Mouse (Mus musculus) limb, embryonic 13.5 days (tissue): ENCODE results near the gene Olfr126. TPM values are rescaled to one million over a fixed set of nuclear protein-coding genes. Genes with fewer than 3 reads are reported as not detected.

ENCODE experiments used
- ATAC-seq: fragments of 200-750 bp; cut with Nextera tagmentation; 2 replicates; pipeline ENCODE4 v1.8.0; 2017; ENCODE audit warnings: low read depth, moderate number of reproducible peaks, moderate TSS enrichment; ENCODE audit not compliant: low FRiP score
- H3K27ac ChIP-seq: fragments of 300-500 bp; sonication (generic); 2 replicates; pipeline ENCODE4 v1.5.1; 2015; ENCODE audit warnings: inconsistent platforms, mild to moderate bottlenecking, moderate library complexity
- H3K27me3 ChIP-seq: fragments of 300-500 bp; sonication (generic); 2 replicates; pipeline ENCODE4 v1.6.1; 2015; ENCODE audit warnings: mild to moderate bottlenecking, inconsistent platforms
- H3K36me3 ChIP-seq: fragments of 300-500 bp; sonication (generic); 2 replicates; pipeline ENCODE4 v1.6.1; 2015; ENCODE audit warnings: inconsistent platforms, mild to moderate bottlenecking, moderate library complexity
- H3K4me1 ChIP-seq: fragments of 300-500 bp; sonication (generic); 2 replicates; pipeline ENCODE4 v1.6.1; 2015; ENCODE audit warnings: inconsistent platforms
- H3K4me2 ChIP-seq: fragments of 300-500 bp; sonication (generic); replicated peaks from 2 replicates; pipeline ENCODE4 v1.6.1; 2015; ENCODE audit warnings: inconsistent platforms, mild to moderate bottlenecking, moderate library complexity
- H3K4me3 ChIP-seq: fragments of 300-500 bp; sonication (generic); 2 replicates; pipeline ENCODE4 v1.5.1; 2015; ENCODE audit warnings: moderate library complexity, mild to moderate bottlenecking, inconsistent platforms
- H3K9ac ChIP-seq: fragments of 300-500 bp; sonication (generic); 2 replicates; pipeline ENCODE4 v1.6.1; 2015; ENCODE audit warnings: mild to moderate bottlenecking, inconsistent platforms
- H3K9me3 ChIP-seq: fragments of 300-500 bp; sonication (generic); 2 replicates; pipeline ENCODE4 v1.6.1; 2016; ENCODE audit warnings: inconsistent platforms
- WGBS: fragments of 180-500 bp; shearing (Covaris S2); methylation state at CpG from one replicate; pipeline ENCODE4 v1.1.7; 2015; 5-methylcytosine and 5-hydroxymethylcytosine counted together
- polyA plus RNA-seq: library from polyadenylated mRNA; unstranded; fragments of >200 nt; fragmentation: Nextera tagmentation; extraction: Ambion mirVana; gene quantifications from 2 replicates; pipeline ENCODE4 v1.2.1, GENCODE M21; 2015

The Olfr126 gene
- polyA plus RNA-seq, result not detected in 2 replicates

DNA sequence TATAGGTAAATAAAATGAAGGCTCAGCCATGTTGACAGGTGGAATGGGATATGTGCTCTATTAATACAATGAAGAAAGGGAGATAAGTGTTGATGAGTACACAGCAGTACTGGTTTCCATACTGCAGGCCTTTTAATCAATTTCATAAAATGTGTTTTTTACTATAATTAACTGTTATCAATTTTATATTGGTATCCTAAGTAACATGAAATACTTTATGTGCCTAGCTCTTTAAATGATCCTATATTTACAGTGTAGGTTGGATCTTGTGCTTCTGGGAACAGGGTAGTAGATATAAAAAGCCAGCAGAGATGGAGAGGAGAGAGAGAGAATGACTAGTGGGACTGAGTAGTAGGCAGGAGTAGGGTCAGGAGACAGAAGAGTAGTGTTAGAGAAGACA, at the start of gene Olfr126:
Gene Olfr126, plus strand, starts transcription at position 301 of the 400 bp plus-strand sequence.
- no peaks in the 10 kb centered on the region for H3K27me3 ChIP-seq
- H3K9ac ChIP-seq, result no peak within 1 kb of the TSS
- no peak within 1 kb of the TSS for H3K27ac ChIP-seq
- H3K4me1 ChIP-seq, result no peaks in the 10 kb centered on the region
- H3K4me2 ChIP-seq, result no peak within 1 kb of the TSS
- no peak within 1 kb of the TSS for H3K4me3 ChIP-seq
- H3K9me3 ChIP-seq, result no peaks in the 10 kb centered on the region
- no peaks in the 10 kb centered on the region for H3K36me3 ChIP-seq
- no peak for ATAC-seq

GRCm38 (mm10) chr17:37799588-37799987, 47.7 kb upstream of the Olfr126 start, which contains the start of gene Olfr124:
Gene Olfr124, plus strand, starts transcription at chr17:37799888.
- Histone ChIP-seq H3K4me2 (no peak within 1 kb of the TSS), H3K9me3 (no peaks in the 10 kb centered on the region), H3K4me1 (no peaks in the 10 kb centered on the region), H3K27ac (no peak within 1 kb of the TSS), H3K9ac (no peak within 1 kb of the TSS), H3K27me3 (no peaks in the 10 kb centered on the region), H3K4me3 (no peak within 1 kb of the TSS), H3K36me3 (no peaks in the 10 kb centered on the region)
- ATAC-seq, result no peak
- 78% methylated on average over 3 of the region's 3 CpGs for WGBS

- no peak within 1 kb of the TSS for H3K9ac ChIP-seq
- no peaks in the 10 kb centered on the region for H3K36me3 ChIP-seq
- ATAC-seq, result no peak
Observed at GRCm38 (mm10) chr17:37832649-37833048, 14.6 kb upstream of the Olfr126 start, which contains the start of gene Olfr125. Gene Olfr125, plus strand, starts transcription at chr17:37832949.

DNA sequence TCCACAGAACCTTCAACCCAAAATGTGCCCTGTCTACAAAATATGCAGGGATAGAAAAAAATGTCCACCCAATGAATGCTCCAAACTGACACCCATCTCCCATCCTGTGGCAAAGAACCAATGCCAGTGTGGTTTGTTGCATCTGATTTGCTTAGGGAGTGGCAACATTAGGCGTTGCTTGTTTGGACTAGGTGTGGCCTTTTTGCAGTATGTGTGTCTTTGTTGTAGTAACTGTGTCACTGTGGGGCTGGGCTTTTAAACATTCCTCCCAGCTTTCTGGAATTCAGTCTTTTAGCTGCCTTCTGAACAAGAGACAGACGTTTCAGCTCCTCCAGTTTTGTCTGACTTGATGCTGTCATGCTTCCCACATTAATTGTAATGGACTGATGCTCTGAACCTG, 16.6 kb downstream of the Olfr126 start:
- no peak for ATAC-seq
- H3K27me3 ChIP-seq, result no peaks in the 10 kb centered on the region
- H3K36me3 ChIP-seq, result no peaks in the 10 kb centered on the region
- H3K9me3 ChIP-seq, result peaks cover 7% of the 10 kb centered on the region; the same call in 1 of the 2 replicates
- H3K4me3 ChIP-seq, result no peak overlapping the region
- no peak overlapping the region for H3K9ac ChIP-seq
- 74% methylated on average over 2 of the region's 2 CpGs for WGBS
- no peak overlapping the region for H3K4me2 ChIP-seq
- H3K27ac ChIP-seq, result no peak overlapping the region
- no peaks in the 10 kb centered on the region for H3K4me1 ChIP-seq

More at GRCm38 (mm10) chr17:37832649-37833048, 14.6 kb upstream of the Olfr126 start, which contains the start of gene Olfr125:
- H3K4me3 ChIP-seq, result no peak within 1 kb of the TSS
- H3K9me3 ChIP-seq, result no peaks in the 10 kb centered on the region
- H3K27ac ChIP-seq, result no peak within 1 kb of the TSS
- H3K4me1 ChIP-seq, result no peaks in the 10 kb centered on the region
- H3K27me3 ChIP-seq, result no peaks in the 10 kb centered on the region
- H3K4me2 ChIP-seq, result no peak within 1 kb of the TSS

GRCm38 (mm10) chr17:37869676-37870205, 22.5 kb downstream of the Olfr126 start:
- H3K36me3 ChIP-seq, result no peaks in the 10 kb centered on the region
- H3K9me3 ChIP-seq, result no peaks in the 10 kb centered on the region
- H3K27me3 ChIP-seq, result no peaks in the 10 kb centered on the region
- H3K4me3 ChIP-seq, result no peak overlapping the region
- no peak for ATAC-seq
- WGBS, result 24% methylated on average over 8 of the region's 8 CpGs
- H3K4me1 ChIP-seq, result no peaks in the 10 kb centered on the region
- no peak overlapping the region for H3K9ac ChIP-seq
- no peak overlapping the region for H3K4me2 ChIP-seq
- H3K27ac ChIP-seq, result no peak overlapping the region

GRCm38 (mm10) chr17:37873830-37874229, 26.5 kb downstream of the Olfr126 start:
- 82% methylated on average over 3 of the region's 3 CpGs for WGBS
- Histone ChIP-seq H3K4me2 (no peak overlapping the region), H3K9me3 (no peaks in the 10 kb centered on the region), H3K4me3 (no peak overlapping the region), H3K27ac (no peak overlapping the region), H3K9ac (no peak overlapping the region), H3K27me3 (no peaks in the 10 kb centered on the region), H3K36me3 (no peaks in the 10 kb centered on the region), H3K4me1 (no peaks in the 10 kb centered on the region)
- ATAC-seq, result no peak

- no peaks in the 10 kb centered on the region for H3K4me1 ChIP-seq
- 73% methylated on average over 1 of the region's 1 CpGs for WGBS
Observed at GRCm38 (mm10) chr17:37900137-37900536, 52.9 kb downstream of the Olfr126 start, which contains the start of gene Olfr127. Gene Olfr127, plus strand, starts transcription at chr17:37900437.

More at GRCm38 (mm10) chr17:37900137-37900536, 52.9 kb downstream of the Olfr126 start, which contains the start of gene Olfr127:
- no peak within 1 kb of the TSS for H3K9ac ChIP-seq
- no peak within 1 kb of the TSS for H3K27ac ChIP-seq
- H3K27me3 ChIP-seq, result no peaks in the 10 kb centered on the region
- H3K36me3 ChIP-seq, result no peaks in the 10 kb centered on the region
- no peak within 1 kb of the TSS for H3K4me2 ChIP-seq
- no peak within 1 kb of the TSS for H3K4me3 ChIP-seq
- no peak for ATAC-seq
- H3K9me3 ChIP-seq, result no peaks in the 10 kb centered on the region

Other genes starting within 250 kb of the Olfr126 start
- not detected in 2 replicates for gene Olfr115, start 220.4 kb upstream of the Olfr126 start, polyA plus RNA-seq
- not detected in 2 replicates for gene Olfr116, start 220.3 kb upstream of the Olfr126 start, polyA plus RNA-seq
- gene Olfr117, start 183.7 kb upstream of the Olfr126 start, polyA plus RNA-seq, result not detected in 2 replicates
- gene Olfr118, start 180.5 kb upstream of the Olfr126 start, polyA plus RNA-seq, result not detected in 2 replicates
- gene Olfr119, start 150.9 kb upstream of the Olfr126 start, polyA plus RNA-seq, result not detected in 2 replicates
- gene Olfr120, start 125.7 kb upstream of the Olfr126 start, polyA plus RNA-seq, result not detected in 2 replicates
- not detected in 2 replicates for gene Olfr121, start 98.6 kb upstream of the Olfr126 start, polyA plus RNA-seq
- gene Olfr122, start 78.9 kb upstream of the Olfr126 start, polyA plus RNA-seq, result not detected in 2 replicates
- not detected in 2 replicates for gene Olfr123, start 54.0 kb upstream of the Olfr126 start, polyA plus RNA-seq
- gene Olfr124, start 47.6 kb upstream of the Olfr126 start, polyA plus RNA-seq, result not detected in 2 replicates
- not detected in 2 replicates for gene Olfr125, start 14.5 kb upstream of the Olfr126 start, polyA plus RNA-seq
- gene Olfr127, start 53.0 kb downstream of the Olfr126 start, polyA plus RNA-seq, result not detected in 2 replicates
- gene Olfr128, start 73.1 kb downstream of the Olfr126 start, polyA plus RNA-seq, result not detected in 2 replicates
- gene Olfr761, start 105.6 kb downstream of the Olfr126 start, polyA plus RNA-seq, result not detected in 2 replicates
- gene Olfr129, start 212.6 kb downstream of the Olfr126 start, polyA plus RNA-seq, result not detected in 2 replicates
- not detected in 2 replicates for gene Olfr130, start 216.4 kb downstream of the Olfr126 start, polyA plus RNA-seq
- gene Olfr131, start 241.2 kb downstream of the Olfr126 start, polyA plus RNA-seq, result not detected in 2 replicates